Mouse (Mus musculus) spleen, adult 12 weeks (tissue): ENCODE results near the gene Grip1.

Source experiments
- DNase-seq: peaks from one replicate; pipeline ENCODE4 v3.0.0; 2022; ENCODE audit warnings: low spot score

Gene Grip1

DNA sequence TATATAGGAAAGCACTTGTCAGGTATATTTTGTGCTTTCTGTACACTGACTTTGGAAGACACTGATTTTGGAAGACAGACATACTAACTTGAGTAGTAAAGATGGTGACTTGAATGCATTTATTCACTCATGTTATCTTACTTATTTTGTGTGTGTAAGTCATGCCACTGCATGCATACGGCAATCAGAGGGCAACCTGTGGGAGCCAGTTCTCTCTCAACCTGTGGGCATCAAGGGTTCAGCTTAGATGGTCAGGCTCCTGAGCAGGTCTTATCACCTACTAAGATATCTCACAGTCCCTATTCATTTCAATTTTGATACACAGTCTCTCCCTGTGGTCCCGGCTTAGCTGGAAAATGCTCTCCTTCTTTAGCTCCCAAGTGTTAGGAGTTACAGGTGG lies 5.4 kb downstream of the Grip1 start:
- no peak for DNase-seq

DNA sequence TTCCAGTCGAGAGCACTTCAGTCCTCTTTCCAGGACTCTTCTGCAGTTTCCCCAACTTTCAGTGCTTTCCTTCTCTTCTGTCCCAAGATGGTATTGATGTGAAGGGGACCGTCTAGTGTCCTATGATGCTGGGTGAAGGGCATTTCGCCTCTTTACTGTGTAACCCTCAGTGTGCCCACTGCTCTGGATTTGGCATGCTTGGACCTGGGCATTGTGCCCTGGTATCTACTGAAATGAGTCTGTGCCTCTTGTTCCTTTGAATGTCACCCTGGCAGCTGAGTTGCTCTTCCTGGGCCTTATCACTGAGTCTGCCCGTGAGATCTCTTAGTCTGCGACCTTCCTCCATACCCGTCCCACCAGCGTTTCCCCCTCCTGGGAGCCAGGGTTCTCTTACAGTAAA lies 9.7 kb downstream of the Grip1 start:
- no peak for DNase-seq

DNA sequence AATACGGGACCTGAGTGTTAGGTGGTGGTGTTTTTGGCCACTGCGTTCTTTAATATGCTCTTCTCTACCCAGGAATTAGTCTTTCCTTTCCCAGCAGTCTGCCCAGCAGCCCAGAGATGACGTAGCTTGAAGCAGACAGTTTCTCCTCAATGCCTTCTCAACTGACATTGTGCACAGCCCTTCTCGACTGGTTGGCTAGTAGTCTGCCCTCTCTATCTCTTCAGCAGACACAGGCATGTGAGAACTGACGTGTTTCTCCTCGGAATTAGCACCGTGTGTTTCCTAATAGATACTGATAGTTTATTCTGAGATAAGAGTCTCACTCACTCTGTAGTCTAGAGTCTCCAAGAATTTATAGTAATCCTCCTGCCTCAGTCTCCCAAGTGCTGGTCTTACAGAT lies 10.2 kb downstream of the Grip1 start:
- no peak for DNase-seq

DNA sequence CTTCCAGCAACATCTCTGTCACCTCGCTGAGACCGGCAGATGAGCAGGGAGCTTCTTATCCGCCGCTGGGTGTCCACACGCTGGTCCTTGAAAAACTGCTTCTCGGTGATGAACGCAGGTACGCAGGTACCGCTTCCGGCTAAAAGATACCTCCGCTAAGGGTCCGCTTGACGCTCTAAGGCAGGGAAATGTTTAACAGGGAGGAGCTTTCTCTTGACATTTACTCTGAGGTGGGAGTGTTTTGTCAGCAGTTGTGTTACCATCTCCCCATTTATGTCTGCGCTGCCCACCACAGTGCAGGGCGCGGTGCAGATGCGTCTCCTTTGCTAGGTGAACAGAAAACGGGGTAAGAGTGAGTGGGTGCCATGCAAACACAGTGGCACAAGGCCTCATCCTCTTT lies 14.3 kb downstream of the Grip1 start:
- DNase-seq, result no peak

DNA sequence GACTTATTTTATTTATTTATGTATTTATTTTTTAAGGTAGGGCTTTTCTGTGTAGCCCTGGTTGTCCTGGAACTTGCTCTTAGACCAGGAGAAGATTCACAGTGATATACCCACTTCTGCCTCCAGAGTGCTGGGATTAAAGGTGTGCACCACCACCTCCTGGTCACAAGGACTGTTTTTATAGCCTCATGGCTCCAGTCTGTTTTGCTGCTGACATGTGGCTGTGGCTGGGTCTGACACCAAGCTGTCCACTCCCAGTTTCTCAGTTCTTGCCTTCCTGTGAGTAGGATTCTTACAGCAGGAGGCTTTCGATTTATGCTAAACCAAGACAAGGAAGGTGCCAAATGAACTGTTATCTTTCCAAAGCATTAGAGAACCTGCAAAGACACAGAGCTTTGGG lies 16.5 kb downstream of the Grip1 start:
- no peak for DNase-seq

DNA sequence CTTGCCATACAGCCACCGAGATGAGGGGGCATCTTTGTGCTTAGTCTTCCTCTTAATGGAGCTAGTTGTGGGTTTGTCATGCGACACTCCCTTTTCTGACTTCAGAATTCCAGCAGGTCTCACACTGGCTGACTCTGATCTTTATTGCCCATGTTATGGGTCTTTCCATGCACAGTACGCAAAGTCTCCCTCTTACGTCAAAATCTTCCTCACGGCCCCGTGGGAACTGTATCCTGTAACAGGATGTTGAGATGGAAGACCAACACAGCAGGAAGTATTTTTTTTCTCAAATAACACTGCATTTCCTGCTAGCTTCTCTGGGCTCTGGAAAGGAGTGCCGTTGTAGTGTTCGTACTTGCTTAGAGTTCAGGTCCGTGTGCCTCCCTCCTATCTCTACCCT lies 21.5 kb downstream of the Grip1 start:
- no peak for DNase-seq

DNA sequence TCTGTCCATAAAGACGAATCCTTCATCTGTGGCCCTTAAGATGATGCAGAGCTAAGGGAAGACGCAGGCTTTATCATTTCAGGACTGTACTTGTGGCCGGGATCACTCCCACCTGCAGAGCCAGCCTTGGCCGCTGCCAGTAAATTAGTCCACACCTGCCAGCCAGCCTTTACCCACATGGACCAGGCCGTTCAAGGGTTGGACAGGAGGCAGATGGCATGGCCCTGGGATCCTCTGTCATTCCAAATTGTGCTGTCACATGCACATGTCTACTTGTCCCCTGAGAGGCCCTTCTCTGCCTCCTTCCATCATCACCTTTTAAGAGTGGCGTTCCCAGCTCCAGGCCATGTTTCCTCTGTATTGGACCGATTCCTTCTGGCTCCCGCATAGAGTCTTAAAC lies 24.0 kb downstream of the Grip1 start:
- DNase-seq, result no peak

DNA sequence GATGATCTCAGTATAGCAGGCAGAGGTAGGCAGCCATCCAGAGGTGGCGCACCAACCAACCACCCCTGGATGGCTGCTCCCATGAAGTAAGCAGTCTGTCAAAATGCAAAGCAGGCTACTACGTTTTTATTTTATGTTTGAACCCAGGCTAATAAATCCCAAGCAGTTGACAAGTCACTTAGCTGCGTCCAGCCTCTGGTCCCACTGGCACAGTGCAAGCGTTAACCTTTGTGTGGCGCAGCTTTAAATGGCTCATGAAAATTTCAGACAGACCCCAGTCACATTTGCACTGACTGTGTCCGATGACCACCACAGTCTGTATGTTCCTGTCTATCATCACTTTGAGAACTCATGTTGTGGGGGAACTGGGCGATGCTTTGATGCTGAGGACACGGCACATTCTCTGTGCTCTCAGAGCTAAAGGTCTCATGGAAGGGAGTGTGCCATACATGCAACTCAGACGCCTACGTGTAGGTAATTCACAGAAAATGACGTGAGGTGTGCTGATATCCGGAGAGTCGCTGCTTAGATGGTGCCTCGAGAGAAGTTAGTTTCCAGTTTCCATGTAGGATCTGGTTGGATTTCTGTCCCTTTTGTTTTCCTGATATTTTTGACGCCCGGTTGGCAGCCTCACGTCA lies 29.6 kb downstream of the Grip1 start:
- DNase-seq, result no peak

DNA sequence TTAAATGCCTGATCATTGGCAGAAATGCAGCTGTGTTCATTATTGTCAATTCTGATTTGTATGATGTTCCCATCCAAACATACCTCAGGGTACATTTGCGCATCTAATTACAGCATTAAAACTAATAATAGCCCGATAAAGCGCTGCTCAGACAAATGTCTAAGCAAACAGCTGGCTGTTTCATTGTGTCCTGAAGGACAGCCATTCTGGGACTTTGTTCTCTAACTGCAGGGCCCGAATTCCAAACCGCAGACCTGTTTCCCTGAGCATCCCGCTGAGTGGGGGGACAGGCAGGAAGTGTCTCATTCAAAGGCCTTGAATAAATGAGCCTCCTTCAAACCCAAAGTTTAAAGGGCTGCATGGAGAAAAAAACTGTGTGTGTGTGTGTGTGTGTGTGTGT lies 30.1 kb downstream of the Grip1 start:
- no peak for DNase-seq

DNA sequence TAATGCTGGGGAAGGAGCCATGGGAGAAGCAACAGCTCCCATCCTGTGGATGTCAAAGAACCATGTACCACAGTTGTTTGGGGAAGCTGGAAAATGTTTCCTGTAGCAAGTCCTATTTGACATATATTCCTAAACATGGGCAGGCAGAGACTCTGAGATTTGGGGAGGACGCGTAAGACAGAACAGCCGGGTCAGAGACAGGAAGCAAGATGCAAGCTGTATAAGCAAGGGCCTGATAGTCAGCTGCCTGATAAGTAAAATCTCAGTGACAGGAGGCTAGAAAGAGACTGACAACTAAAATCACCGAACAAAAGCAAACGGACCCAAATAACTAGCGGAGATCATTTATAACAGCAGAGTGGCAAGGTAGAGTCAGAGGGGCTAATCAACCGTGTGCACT lies 33.3 kb downstream of the Grip1 start:
- DNase-seq, result no peak

DNA sequence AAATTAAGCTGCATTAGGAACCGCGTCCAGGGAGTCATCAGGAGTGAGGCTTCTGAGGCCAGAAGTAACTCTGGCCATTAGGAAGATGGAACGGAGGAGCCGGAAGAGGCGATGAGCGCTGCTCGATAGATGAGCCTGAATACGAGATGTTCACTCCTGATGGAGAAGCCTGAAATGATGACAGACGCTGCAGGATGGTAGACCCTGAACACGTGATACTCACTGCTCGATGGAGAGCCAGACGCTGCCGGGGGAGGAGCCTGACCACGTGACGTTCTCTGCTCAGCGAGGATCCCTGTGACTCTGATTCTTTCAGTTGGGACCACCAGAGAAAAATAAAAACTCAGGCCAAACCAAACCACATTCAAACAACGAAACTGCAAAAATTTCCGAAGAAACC lies 37.2 kb downstream of the Grip1 start:
- no peak for DNase-seq

DNA sequence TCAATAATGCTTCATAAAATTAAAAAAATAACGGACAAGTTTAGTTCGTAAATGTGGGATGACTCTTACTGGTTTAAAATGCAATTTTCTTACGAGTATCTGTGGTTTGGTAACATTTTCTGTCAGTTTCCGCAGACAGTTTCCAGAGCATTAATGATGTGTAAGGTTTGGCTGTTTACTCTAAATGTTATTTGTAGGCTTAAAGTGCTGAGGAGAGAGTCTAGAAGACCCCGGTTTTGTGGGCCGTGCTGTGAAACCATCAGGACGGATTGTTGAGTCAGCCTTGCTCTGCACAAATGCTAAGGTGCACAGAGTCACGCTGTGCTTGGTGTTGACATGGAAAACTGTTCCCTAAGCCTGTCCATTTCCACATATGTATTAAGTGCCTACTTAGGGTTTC lies 41.7 kb downstream of the Grip1 start:
- no peak for DNase-seq

DNA sequence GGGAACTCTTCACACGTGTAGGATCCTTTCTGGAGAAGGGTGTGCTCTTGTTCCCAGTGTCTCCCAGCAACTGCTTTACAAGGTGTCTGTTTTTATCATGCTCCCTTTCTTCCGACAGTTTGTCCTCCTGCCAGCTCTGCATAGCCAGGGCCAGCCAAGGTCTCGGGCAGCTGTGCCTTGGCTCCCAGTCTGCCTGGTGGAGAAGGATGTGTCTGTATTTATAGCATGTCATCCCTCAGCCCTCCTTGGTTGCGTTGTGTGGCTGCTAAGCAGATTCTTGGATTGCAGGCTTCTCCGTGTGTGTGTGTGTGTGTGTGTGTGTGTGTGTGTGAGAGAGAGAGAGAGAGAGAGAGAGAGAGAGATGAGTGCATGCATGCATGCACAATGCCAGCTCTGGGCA lies 42.6 kb downstream of the Grip1 start:
- no peak for DNase-seq

DNA sequence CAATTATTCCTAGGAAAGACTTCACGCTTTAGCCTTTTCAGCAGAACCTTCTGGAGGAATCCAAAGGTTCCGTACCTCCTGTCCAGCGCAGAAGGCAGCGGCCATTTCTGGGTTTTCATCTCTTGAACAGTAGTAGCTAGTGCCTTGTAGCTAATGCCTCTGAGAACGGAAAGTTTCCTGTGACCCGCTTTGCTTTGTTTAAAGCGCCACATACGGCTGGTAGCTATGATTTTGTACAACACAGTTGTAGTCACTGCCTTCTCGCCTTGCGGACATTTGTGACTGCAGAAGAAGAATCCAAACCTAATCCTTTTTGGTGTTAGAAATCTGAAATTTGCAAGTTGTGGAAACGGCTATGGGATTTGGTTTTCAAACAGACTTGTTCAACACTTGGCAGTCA lies 68.1 kb downstream of the Grip1 start:
- no peak for DNase-seq

DNA sequence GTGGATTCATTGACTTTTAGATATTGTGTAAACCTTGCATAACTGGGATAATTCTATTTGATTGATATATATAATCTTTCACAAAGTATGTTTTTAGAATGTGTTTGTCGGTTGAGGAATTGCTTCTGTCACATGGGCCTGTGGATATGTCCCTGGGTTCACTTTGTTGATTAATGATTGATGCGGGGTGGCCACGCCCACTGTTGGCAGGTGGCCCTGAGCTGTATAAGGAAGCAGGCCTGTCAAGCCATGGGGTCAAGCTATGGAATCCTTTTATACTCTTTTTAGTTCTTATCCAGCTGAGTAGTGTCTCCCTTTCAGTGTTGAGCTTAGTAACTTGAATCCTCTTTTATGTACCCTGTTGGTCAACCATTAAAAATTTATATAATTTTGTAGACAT lies 72.1 kb downstream of the Grip1 start:
- no peak for DNase-seq

DNA sequence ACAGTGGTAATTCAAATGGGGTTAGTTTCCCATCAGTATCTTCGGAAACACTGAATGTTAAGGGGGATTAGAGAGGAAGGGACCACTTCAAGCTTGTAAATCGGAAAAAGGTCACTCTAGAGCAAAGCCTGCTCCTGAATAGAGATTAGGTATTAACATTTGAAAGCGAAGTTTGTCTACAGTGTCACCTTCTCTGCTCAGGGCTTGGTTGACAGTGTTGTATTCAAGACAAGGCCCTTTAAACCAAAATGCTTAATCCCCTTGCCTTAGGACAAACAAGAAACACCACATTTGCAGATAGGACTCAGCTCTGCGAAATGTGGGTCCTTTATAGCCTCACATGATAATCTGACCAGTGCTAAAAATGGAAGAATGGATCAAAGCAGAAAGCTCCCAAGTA lies 81.2 kb downstream of the Grip1 start:
- no peak for DNase-seq

DNA sequence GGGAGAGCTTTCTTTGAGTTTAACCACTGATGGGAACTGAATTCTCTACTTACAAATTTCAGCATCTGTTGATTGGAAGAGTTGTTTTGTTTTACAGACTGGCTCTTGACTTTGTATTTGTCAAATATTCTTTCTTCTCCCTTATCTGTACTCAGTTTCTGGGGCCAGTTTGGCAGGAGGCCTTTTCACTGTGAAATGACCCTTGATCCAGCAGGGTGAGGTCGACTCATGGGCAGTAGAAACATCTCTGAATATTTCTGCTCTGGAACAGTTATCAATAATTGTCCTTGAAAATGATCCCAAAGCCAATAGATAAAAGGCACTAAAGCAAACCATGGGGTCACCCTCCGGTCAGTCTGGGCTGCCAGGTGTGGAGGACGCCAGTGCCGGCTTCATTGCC lies 88.0 kb downstream of the Grip1 start:
- no peak for DNase-seq

DNA sequence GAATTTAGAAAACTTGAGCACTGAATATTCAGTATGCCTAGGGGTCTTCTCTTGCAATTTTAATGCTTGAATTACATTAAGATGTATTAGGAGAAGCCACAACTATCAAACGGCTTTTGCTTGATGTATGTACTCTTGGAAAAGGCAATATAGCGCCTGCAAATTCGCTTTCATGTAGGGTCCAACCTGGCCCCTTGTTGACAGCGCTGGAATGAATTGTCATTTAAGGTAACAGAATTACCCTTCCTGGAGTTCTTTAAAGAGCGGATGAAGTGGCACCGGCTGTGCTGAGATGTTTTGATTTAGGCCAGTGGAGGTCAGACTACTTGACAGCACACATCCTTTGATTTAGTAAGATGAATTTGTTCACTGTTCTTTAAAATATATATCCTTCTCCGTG lies 90.1 kb downstream of the Grip1 start:
- no peak for DNase-seq

DNA sequence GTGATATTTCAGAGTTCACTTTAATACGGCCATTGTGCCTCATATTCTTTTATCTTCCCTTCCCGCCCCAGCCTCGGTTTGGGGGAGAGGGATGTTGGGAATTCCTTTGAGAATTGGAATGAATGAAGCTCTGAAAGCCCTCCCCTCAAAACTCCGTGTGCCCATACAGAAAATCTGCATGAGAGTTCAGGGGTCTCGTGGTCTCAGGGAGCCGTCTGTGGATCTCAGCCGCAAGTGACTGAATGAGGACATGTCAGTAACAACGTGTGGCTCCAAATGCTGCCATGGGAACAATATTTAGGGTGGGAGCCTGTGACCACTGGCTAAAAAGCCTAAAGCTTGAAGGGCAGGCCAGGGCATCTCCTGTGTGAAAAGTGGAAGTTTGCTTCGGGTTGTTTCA lies 91.1 kb downstream of the Grip1 start:
- DNase-seq, result no peak

DNA sequence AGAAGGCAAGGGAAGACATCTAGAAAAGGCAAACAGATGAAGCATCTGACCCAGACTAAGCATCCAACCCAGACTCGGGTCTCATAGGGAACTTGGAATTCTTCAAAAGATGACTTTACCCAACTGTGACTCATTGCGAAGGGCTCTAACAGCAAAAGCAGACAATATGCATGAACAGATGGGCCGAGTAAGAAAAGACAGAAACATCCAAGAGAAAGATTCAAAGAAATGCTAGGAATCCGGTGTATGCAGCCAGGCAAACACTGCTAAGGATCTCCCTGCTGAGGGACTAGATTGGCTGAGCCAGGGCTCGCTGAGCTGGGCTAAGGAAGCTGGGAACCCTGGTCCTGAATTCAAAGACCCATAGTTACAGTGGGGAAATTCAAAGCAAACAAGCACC lies 94.2 kb downstream of the Grip1 start:
- DNase-seq, result no peak

DNA sequence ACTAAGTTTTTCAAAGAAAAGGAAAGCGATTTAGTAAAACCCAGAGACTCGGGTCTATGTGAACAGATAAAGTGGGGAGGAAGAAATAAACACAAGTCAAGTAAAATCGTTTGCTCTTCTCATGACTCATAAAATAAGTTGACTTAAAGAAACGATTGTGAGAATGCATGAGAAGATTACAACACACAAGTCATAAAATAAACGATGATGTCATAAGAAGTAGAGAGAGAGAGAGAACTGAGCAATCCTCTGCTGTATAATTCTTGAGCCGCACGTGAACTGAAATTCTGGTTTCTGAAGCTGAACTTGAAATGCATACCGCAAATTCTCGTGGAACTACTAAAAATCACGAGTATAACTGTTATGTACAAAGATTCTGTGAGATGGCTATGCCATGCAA lies 95.1 kb downstream of the Grip1 start:
- DNase-seq, result no peak

DNA sequence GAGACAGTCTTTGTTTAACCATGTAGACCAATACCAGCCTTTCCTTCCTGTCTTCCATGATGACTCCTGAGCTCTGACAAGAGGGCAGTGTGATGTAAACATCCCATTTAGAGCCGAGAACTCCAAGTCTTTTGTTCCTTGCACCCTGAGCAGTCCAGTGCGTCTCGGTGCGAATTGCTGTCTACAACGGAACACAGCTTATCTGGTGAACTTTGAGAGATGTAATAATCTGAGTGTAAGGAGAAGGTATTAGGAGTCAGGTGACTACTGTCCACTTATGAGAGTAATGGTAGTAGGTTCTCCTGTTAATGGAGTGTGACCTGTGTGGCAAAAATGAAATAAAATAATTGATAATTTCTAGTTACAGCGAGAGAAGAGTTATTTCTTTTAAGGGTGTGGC lies 97.0 kb downstream of the Grip1 start:
- no peak for DNase-seq

DNA sequence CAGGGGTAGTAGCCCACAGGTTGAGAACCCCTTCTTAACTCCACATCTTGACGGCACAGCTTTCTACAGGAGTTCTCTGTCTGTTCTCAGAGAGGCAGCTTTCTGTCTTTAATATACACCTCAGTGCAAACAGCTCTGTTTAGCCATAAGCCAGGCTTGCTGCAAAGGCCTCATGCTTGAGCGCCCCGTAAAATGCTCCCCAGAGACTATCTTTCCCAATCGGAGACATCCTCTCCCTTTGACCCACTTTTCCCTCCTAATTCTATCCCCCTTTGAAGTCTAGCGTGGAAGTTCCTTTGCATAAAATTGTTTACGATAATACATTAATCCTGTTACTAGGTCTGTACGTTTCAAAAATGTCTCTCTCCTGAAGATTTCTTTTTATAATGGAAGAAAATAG lies 102.7 kb downstream of the Grip1 start:
- no peak for DNase-seq

DNA sequence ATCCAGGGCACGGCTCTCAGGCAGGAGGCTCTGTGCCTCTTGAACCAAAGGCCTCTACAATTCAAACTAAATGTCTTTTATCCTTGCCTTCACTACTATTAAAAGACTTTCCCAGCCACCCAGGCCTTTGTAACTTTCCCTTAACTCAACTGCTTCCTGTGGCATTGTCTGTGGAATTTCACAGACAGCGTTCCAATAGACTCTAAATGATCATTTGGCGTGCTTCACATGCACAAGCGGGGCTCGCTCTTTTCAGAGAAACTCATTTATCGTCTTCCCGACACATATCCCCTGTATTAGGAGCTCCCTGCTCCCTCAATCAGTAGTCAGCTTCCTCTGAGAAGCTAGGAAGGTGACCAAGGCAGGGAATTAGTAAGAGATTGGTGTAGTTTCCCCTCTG lies 104.8 kb downstream of the Grip1 start:
- no peak for DNase-seq

DNA sequence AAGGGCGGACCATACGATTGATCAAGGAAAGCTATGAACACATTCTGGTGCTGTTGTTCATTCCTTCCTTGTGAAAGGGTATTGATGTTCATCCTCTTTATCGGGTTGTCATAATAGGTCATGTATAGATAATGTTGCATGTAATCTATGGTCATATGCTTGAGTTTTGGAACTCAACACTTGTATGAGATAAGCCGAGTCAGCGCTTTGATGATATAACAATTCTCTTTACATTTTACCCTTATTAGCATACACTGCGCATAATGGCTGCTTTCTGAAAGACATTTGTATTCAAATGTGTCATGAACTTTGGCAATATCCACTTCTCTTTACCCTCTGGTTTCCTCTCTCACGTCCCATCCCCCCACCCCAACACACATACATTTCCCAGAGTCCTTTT lies 111.2 kb downstream of the Grip1 start:
- no peak for DNase-seq
